Mouse (Mus musculus): ENCODE measurements at regions not wholly inside any gene's neighbourhood (a gene's known extent, or its start where the extent isn't known, plus 50 kb on each side); places are given as distances from the start of the nearest gene placed in this dataset.

GRCm38 (mm10) chr6:33193823-33194222, 55.1 kb upstream of the Exoc4 start:
- TF ChIP-seq POLR2A (IDR thresholded peaks at IDR 0.05; ENCODE audit: low read depth, low read length) (no peak), CTCF (IDR thresholded peaks at IDR 0.05; ENCODE audit: extremely low read depth, insufficient read length, insufficient replicate concordance, low read depth, low read length) (no peak)
